Mouse (Mus musculus) lung, postnatal 0 days (tissue): Measurements from ENCODE around the gene Tsc22d1. TPM values are rescaled to one million over a fixed set of nuclear protein-coding genes. Genes with fewer than 3 reads are reported as not detected.

Experiments
- ATAC-seq: fragments of 200-750 bp; cut with Nextera tagmentation; 2 replicates; pipeline ENCODE4 v1.8.0; 2017; ENCODE audit warnings: moderate library complexity
- DNase-seq: peaks from one replicate; pipeline ENCODE4 v3.0.0-alpha.2; 2016; ENCODE audit warnings: low spot score
- H3K27ac ChIP-seq: fragments of 300-500 bp; sonication (generic); 2 replicates; pipeline ENCODE4 v1.5.1; 2014; ENCODE audit warnings: antibody characterized with exemption, mild to moderate bottlenecking, low read length, mixed read lengths
- H3K27me3 ChIP-seq: fragments of 300-500 bp; sonication (generic); replicated peaks from 2 replicates; pipeline ENCODE4 v1.6.1; 2014; ENCODE audit warnings: low read length, mixed read lengths; ENCODE audit not compliant: insufficient read depth
- H3K36me3 ChIP-seq: fragments of 300-500 bp; sonication (generic); 2 replicates; pipeline ENCODE4 v1.6.1; 2014; ENCODE audit warnings: low read length, mixed read lengths; ENCODE audit not compliant: insufficient read depth
- H3K4me1 ChIP-seq: fragments of 300-500 bp; sonication (generic); 2 replicates; pipeline ENCODE4 v1.6.1; 2014; ENCODE audit warnings: antibody characterized with exemption, low read depth, low read length, mixed read lengths; ENCODE audit not compliant: insufficient read depth
- H3K4me2 ChIP-seq: fragments of 300-500 bp; sonication (generic); replicated peaks from 2 replicates; pipeline ENCODE4 v1.6.1; 2014; ENCODE audit warnings: low read depth, mild to moderate bottlenecking, low read length, moderate library complexity, mixed read lengths
- H3K4me3 ChIP-seq: fragments of 300-500 bp; sonication (generic); 2 replicates; pipeline ENCODE4 v1.5.1; 2014; ENCODE audit warnings: low read depth, low read length
- H3K9ac ChIP-seq: fragments of 300-500 bp; sonication (generic); replicated peaks from 2 replicates; pipeline ENCODE4 v1.6.1; 2014; ENCODE audit warnings: low read depth, mild to moderate bottlenecking
- H3K9me3 ChIP-seq: fragments of 300-500 bp; sonication (generic); 2 replicates; pipeline ENCODE4 v1.6.1; 2016; ENCODE audit warnings: low read length, mixed read lengths
- CTCF ChIP-seq: IDR thresholded peaks from 2 replicates; pipeline ENCODE4 v1.5.1; 2016; ENCODE audit warnings: antibody characterized with exemption, mild to moderate bottlenecking
- EP300 ChIP-seq: IDR thresholded peaks from 2 replicates; pipeline ENCODE4 v1.6.1; 2016; ENCODE audit warnings: antibody characterized with exemption, mild to moderate bottlenecking, control low read depth
- WGBS: fragments of 180-500 bp; shearing (Covaris S2); extraction: QIAGEN DNeasy Blood & Tissue Kit; methylation state at CpG from one replicate; pipeline ENCODE4 v1.1.7; 2014; 5-methylcytosine and 5-hydroxymethylcytosine counted together
- polyA plus RNA-seq: library from polyadenylated mRNA; unstranded; fragments of >200 nt; fragmentation: Nextera tagmentation; extraction: Ambion mirVana; gene quantifications from 2 replicates; pipeline ENCODE4 v1.2.1, GENCODE M21; 2015

Tsc22d1 gene
- polyA plus RNA-seq, 1 experiment from 2014 or later, result 635 TPM

DNA sequence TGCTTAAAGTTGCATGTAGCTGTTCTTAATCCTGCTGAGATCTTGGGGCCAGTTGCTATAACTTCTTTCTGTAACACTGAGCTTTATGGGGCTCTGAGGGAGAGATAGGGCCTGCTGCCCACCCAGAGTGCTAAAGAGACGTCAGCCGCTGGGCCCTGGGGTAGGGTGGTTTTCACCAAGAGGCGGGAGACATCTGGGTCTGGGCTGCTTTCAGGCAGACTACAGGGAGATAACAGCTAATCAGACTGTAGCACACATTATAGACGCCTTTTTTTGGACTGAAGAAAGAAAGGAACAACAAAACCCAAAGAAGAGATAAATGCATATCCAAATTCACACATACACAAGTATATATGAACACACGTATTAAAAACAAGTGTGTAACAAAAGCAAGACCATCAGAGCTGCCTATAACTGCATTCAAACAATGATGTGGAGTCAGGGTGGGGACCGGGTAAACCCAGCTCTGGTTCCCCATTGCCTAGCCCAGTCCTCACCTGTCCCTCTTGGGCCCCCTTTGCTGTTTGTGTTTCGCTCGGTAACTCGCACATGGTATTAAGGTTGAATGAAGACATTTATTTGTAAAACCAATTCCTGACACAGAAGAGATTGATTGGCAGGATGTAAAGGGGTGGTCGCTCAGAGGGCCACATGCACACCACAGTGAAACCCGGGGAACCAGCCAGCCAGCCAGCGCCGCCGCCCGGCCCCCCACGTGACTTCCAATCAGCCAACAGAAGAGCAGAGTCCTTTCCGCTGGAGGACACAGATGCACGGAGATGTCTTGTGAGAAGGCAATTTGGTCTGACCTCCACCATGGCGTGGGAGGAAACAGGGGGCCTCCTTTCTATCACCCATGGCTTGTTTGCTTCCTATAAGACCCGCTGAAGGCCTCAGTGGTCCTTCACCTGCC, 117.8 kb downstream of the Tsc22d1 start:
- H3K27ac ChIP-seq, result no peak overlapping the region
- 40% methylated on average over 20 of the region's 20 CpGs for WGBS

GRCm38 (mm10) chr14:76533170-76533815, 118.5 kb downstream of the Tsc22d1 start:
- ATAC-seq, result peak; percentile 10; the same call in 1 of the 2 replicates
- 28% methylated on average over 10 of the region's 10 CpGs for WGBS

More for the DNA sequence above, 117.8 kb downstream of the Tsc22d1 start:
- no peaks in the 10 kb centered on the region for H3K36me3 ChIP-seq
- peak overlapping the region; percentile 34 for H3K4me2 ChIP-seq
- no peaks in the 10 kb centered on the region for H3K9me3 ChIP-seq
- H3K4me1 ChIP-seq, result no peaks in the 10 kb centered on the region
- H3K9ac ChIP-seq, result no peak overlapping the region
- no peak overlapping the region for H3K4me3 ChIP-seq
- ATAC-seq, result peak; percentile 66
- DNase-seq, result peak; percentile 23
- TF ChIP-seq EP300 (no peak), CTCF (no peak)
- H3K27me3 ChIP-seq, result no peaks in the 10 kb centered on the region

GRCm38 (mm10) chr14:76535096-76535495, 120.3 kb downstream of the Tsc22d1 start:
- TF ChIP-seq CTCF, result no peak
- no peak for TF ChIP-seq EP300
- Histone ChIP-seq H3K9me3 (no peaks in the 10 kb centered on the region), H3K36me3 (no peaks in the 10 kb centered on the region), H3K27ac (no peak overlapping the region), H3K27me3 (no peaks in the 10 kb centered on the region), H3K4me2 (no peak overlapping the region), H3K9ac (no peak overlapping the region), H3K4me1 (no peaks in the 10 kb centered on the region), H3K4me3 (no peak overlapping the region)
- 74% methylated on average over 1 of the region's 1 CpGs for WGBS
- ATAC-seq, result no peak
- no peak for DNase-seq

More at GRCm38 (mm10) chr14:76533170-76533815, 118.5 kb downstream of the Tsc22d1 start:
- TF ChIP-seq CTCF, result no peak
- no peak for TF ChIP-seq EP300
- no peaks in the 10 kb centered on the region for H3K4me1 ChIP-seq
- H3K36me3 ChIP-seq, result no peaks in the 10 kb centered on the region
- H3K4me2 ChIP-seq, result peak overlapping the region; percentile 34
- no peak overlapping the region for H3K27ac ChIP-seq
- H3K4me3 ChIP-seq, result no peak overlapping the region
- H3K27me3 ChIP-seq, result no peaks in the 10 kb centered on the region
- H3K9me3 ChIP-seq, result no peaks in the 10 kb centered on the region
- H3K9ac ChIP-seq, result no peak overlapping the region
- no peak for DNase-seq

GRCm38 (mm10) chr14:76536921-76537320, 122.2 kb downstream of the Tsc22d1 start:
- WGBS, result 25% methylated on average over 6 of the region's 6 CpGs
- no peaks in the 10 kb centered on the region for H3K36me3 ChIP-seq
- H3K4me2 ChIP-seq, result no peak overlapping the region
- ATAC-seq (no peak), DNase-seq (no peak)
- no peak overlapping the region for H3K9ac ChIP-seq
- no peak overlapping the region for H3K27ac ChIP-seq
- H3K9me3 ChIP-seq, result no peaks in the 10 kb centered on the region
- H3K4me1 ChIP-seq, result no peaks in the 10 kb centered on the region
- no peaks in the 10 kb centered on the region for H3K27me3 ChIP-seq
- TF ChIP-seq EP300, result no peak
- no peak for TF ChIP-seq CTCF
- H3K4me3 ChIP-seq, result no peak overlapping the region

- no peak overlapping the region for H3K27ac ChIP-seq
- H3K4me3 ChIP-seq, result no peak overlapping the region
- DNase-seq, result no peak
- WGBS, result 93% methylated on average over 5 of the region's 5 CpGs
- H3K36me3 ChIP-seq, result no peaks in the 10 kb centered on the region
- H3K4me2 ChIP-seq, result no peak overlapping the region
- no peak for ATAC-seq
- no peaks in the 10 kb centered on the region for H3K27me3 ChIP-seq
- H3K9me3 ChIP-seq, result no peaks in the 10 kb centered on the region
- TF ChIP-seq CTCF (no peak), EP300 (no peak)
- no peaks in the 10 kb centered on the region for H3K4me1 ChIP-seq
- H3K9ac ChIP-seq, result no peak overlapping the region
These were observed 125.4 kb downstream of the Tsc22d1 start for GRCm38 (mm10) chr14:76540005-76540670.

- WGBS, result 55% methylated on average over 2 of the region's 2 CpGs
- TF ChIP-seq EP300 (no peak), CTCF (no peak)
- H3K9ac ChIP-seq, result no peak overlapping the region
- no peaks in the 10 kb centered on the region for H3K9me3 ChIP-seq
- ATAC-seq (no peak), DNase-seq (no peak)
- H3K27ac ChIP-seq, result no peak overlapping the region
- no peaks in the 10 kb centered on the region for H3K27me3 ChIP-seq
- H3K36me3 ChIP-seq, result no peaks in the 10 kb centered on the region
- H3K4me3 ChIP-seq, result no peak overlapping the region
- no peak overlapping the region for H3K4me2 ChIP-seq
- H3K4me1 ChIP-seq, result no peaks in the 10 kb centered on the region
These were observed 126.6 kb downstream of the Tsc22d1 start for GRCm38 (mm10) chr14:76541341-76541740.
